Mouse (Mus musculus) MEL (cell line): ENCODE data around the gene Tmub2. TPM values are rescaled to one million over a fixed set of nuclear protein-coding genes. Genes with fewer than 3 reads are reported as not detected.

Source experiments
- DNase-seq: peaks from one replicate; pipeline ENCODE4 v3.0.0; 2011; ENCODE audit warnings: low read depth, low spot score
- H3K27ac ChIP-seq: 2 replicates; pipeline ENCODE4 v1.5.1; 2012; ENCODE audit warnings: low read depth, mild to moderate bottlenecking, control low read depth, low read length, moderate library complexity; ENCODE audit not compliant: control insufficient read depth
- H3K27me3 ChIP-seq, 2 experiments: fragments of 150-350 bp in 1 of 2; sonication (generic) in 1 of 2; 2 replicates each; pipeline ENCODE4 v1.6.1; 2012; ENCODE audit warnings: low read length in 2 of 2, mild to moderate bottlenecking in 2 of 2, improper control_type of control experiment in 1 of 2, moderate library complexity in 1 of 2; ENCODE audit not compliant: insufficient read depth in 2 of 2, control insufficient read depth in 1 of 2
- H3K36me3 ChIP-seq, 2 experiments: 2 replicates each; pipeline ENCODE4 v1.6.1; 2012 to 2014; ENCODE audit warnings: low read length in 2 of 2, improper control_type of control experiment in 1 of 2, inconsistent platforms in 1 of 2, mild to moderate bottlenecking in 1 of 2; ENCODE audit not compliant: insufficient read depth in 2 of 2, control insufficient read depth in 1 of 2
- H3K4me1 ChIP-seq, 2 experiments: fragments of 150-350 bp in 1 of 2; sonication (generic) in 1 of 2; 2 replicates each; pipeline ENCODE4 v1.6.1; 2012; ENCODE audit warnings: low read length in 2 of 2, improper control_type of control experiment in 1 of 2, mild to moderate bottlenecking in 1 of 2; ENCODE audit not compliant: insufficient read depth in 2 of 2, control insufficient read depth in 1 of 2
- H3K4me3 ChIP-seq, 2 experiments: fragments of 150-350 bp in 1 of 2; sonication (generic) in 1 of 2; 2 replicates each; pipeline ENCODE4 v1.5.1; 2012; ENCODE audit warnings: low read depth in 2 of 2, low read length in 2 of 2, mild to moderate bottlenecking in 2 of 2, moderate library complexity in 2 of 2, control low read depth in 1 of 2, improper control_type of control experiment in 1 of 2; ENCODE audit not compliant: control insufficient read depth in 1 of 2, insufficient read depth in 1 of 2
- H3K79me2 ChIP-seq: 2 replicates; pipeline ENCODE4 v1.6.1; 2012; ENCODE audit warnings: mild to moderate bottlenecking, low read length, moderate library complexity; ENCODE audit not compliant: control insufficient read depth, poor library complexity, insufficient read depth
- H3K9ac ChIP-seq: 2 replicates; pipeline ENCODE4 v1.6.1; 2012; ENCODE audit warnings: low read depth, mild to moderate bottlenecking, control low read depth, low read length, moderate library complexity; ENCODE audit not compliant: control insufficient read depth, poor library complexity, severe bottlenecking
- H3K9me3 ChIP-seq: fragments of 150-350 bp; sonication (generic); replicated peaks from 2 replicates; pipeline ENCODE4 v1.6.1; 2012; ENCODE audit warnings: mild to moderate bottlenecking, low read length, improper control_type of control experiment, moderate library complexity; ENCODE audit not compliant: insufficient read depth
- BHLHE40 ChIP-seq: IDR thresholded peaks from 2 replicates; pipeline ENCODE4 v1.6.1; 2012; ENCODE audit warnings: low read depth, mild to moderate bottlenecking, inconsistent platforms, low read length, improper control_type of control experiment, borderline replicate concordance
- CHD1 ChIP-seq: IDR thresholded peaks from 2 replicates; pipeline ENCODE4 v1.6.1; 2012; ENCODE audit warnings: low read depth, mild to moderate bottlenecking, inconsistent platforms, low read length, improper control_type of control experiment
- CHD2 ChIP-seq: IDR thresholded peaks from 2 replicates; pipeline ENCODE4 v1.6.1; 2011; ENCODE audit warnings: low read length, improper control_type of control experiment
- CTCF ChIP-seq, 3 experiments: IDR thresholded peaks in 2 of 3; conservative IDR thresholded peaks in 1 of 3; 2 replicates each; pipeline ENCODE4 v1.5.1; 2011 to 2012; ENCODE audit warnings: low read length in 3 of 3, low read depth in 2 of 3, mild to moderate bottlenecking in 2 of 3, improper control_type of control experiment in 1 of 3, inconsistent platforms in 1 of 3, mixed read lengths in 1 of 3, moderate library complexity in 1 of 3; ENCODE audit not compliant: control insufficient read depth in 1 of 3, insufficient read depth in 1 of 3, poor library complexity in 1 of 3, severe bottlenecking in 1 of 3
- GABPA ChIP-seq: IDR thresholded peaks from 2 replicates; pipeline ENCODE4 v1.6.1; 2012; ENCODE audit warnings: low read depth, mild to moderate bottlenecking, inconsistent platforms, low read length, improper control_type of control experiment, moderate library complexity
- HCFC1 ChIP-seq: IDR thresholded peaks from 2 replicates; pipeline ENCODE4 v1.6.1; 2012; ENCODE audit warnings: low read depth, mild to moderate bottlenecking, inconsistent platforms, low read length, improper control_type of control experiment, moderate library complexity
- KAT2A ChIP-seq: conservative IDR thresholded peaks from 2 replicates; pipeline ENCODE4 v1.6.1; 2012; ENCODE audit warnings: low read depth, low read length, improper control_type of control experiment, inconsistent platforms
- MAZ ChIP-seq: IDR thresholded peaks from 2 replicates; pipeline ENCODE4 v1.6.1; 2012; ENCODE audit warnings: low read depth, mild to moderate bottlenecking, inconsistent platforms, low read length, improper control_type of control experiment
- MXI1 ChIP-seq: IDR thresholded peaks from 2 replicates; pipeline ENCODE4 v1.6.1; 2011; ENCODE audit warnings: mild to moderate bottlenecking, low read depth, low read length, improper control_type of control experiment
- NELFE ChIP-seq: IDR thresholded peaks from 2 replicates; pipeline ENCODE4 v1.6.1; 2011; ENCODE audit warnings: low read depth, low read length, improper control_type of control experiment
- NRF1 ChIP-seq: IDR thresholded peaks from 2 replicates; pipeline ENCODE4 v1.6.1; 2014; ENCODE audit warnings: low read depth, mild to moderate bottlenecking, inconsistent platforms, low read length, improper control_type of control experiment, moderate library complexity; ENCODE audit not compliant: poor library complexity, insufficient read depth, severe bottlenecking
- POLR2AphosphoS2 ChIP-seq: IDR thresholded peaks from 2 replicates; pipeline ENCODE4 v1.6.1; 2011; ENCODE audit warnings: low read length, improper control_type of control experiment
- POLR2AphosphoS5 ChIP-seq: IDR thresholded peaks from 2 replicates; pipeline ENCODE4 v1.6.1; 2012; ENCODE audit warnings: low read depth, borderline replicate concordance, mild to moderate bottlenecking, inconsistent platforms, low read length, moderate library complexity, mixed read lengths
- RAD21 ChIP-seq: IDR thresholded peaks from 2 replicates; pipeline ENCODE4 v1.6.1; 2011; ENCODE audit warnings: mild to moderate bottlenecking, low read depth, low read length, improper control_type of control experiment
- RCOR1 ChIP-seq: IDR thresholded peaks from 2 replicates; pipeline ENCODE4 v1.6.1; 2012; ENCODE audit warnings: low read depth, mild to moderate bottlenecking, inconsistent platforms, low read length, improper control_type of control experiment
- SIN3A ChIP-seq: IDR thresholded peaks from 2 replicates; pipeline ENCODE4 v1.6.1; 2012; ENCODE audit warnings: low read length, improper control_type of control experiment, inconsistent platforms
- SMC3 ChIP-seq: IDR thresholded peaks from 2 replicates; pipeline ENCODE4 v1.6.1; 2011; ENCODE audit warnings: low read depth, low read length, improper control_type of control experiment
- USF1 ChIP-seq: IDR thresholded peaks from 2 replicates; pipeline ENCODE4 v1.6.1; 2014; ENCODE audit warnings: low read depth, mild to moderate bottlenecking, inconsistent platforms, low read length, improper control_type of control experiment, moderate library complexity
- ZKSCAN1 ChIP-seq: IDR thresholded peaks from 2 replicates; pipeline ENCODE4 v1.6.1; 2012; ENCODE audit warnings: low read depth, mild to moderate bottlenecking, inconsistent platforms, low read length, improper control_type of control experiment, moderate library complexity
- polyA plus RNA-seq, 2 experiments: library from polyadenylated mRNA; stranded (reverse) in 1 of 2; unstranded in 1 of 2; fragments of >175 nt in 1 of 2; fragments of >200 nt in 1 of 2; gene quantifications; 2 replicates each; pipeline versions ENCODE4 v1.2.1 to v1.2.4; 2012; ENCODE audit warnings: low replicate concordance in 2 of 2, low read depth in 1 of 2; ENCODE audit not compliant: insufficient read length in 2 of 2, insufficient read depth in 1 of 2, missing spikeins in 1 of 2
- total RNA-seq: library from RNA; depleted of rRNA; stranded (reverse); fragments of 300-350 nt; gene quantifications from 2 replicates; pipeline ENCODE4 v1.2.3, GENCODE M21; 2012

Tmub2 gene
- total and polyA plus RNA-seq, 3 experiments = 29.3 to 40.5 TPM; not detected in 1

GRCm38 (mm10) chr11:102304141-102304540 is 19.4 kb downstream of the Tmub2 start:
- TF ChIP-seq MAZ = no peak
- no peak for TF ChIP-seq NELFE
- TF ChIP-seq SIN3A = no peak
- TF ChIP-seq USF1 = no peak
- TF ChIP-seq BHLHE40 = no peak
- no peak for TF ChIP-seq POLR2AphosphoS5
- no peak for TF ChIP-seq POLR2AphosphoS2
- no peak for TF ChIP-seq RCOR1
- TF ChIP-seq, all 39 proteins: peak for 0
- peaks cover 2 to 4% of the 10 kb centered on the region in 2 experiments; a peak in 2 of 4 replicates for H3K4me1 ChIP-seq
- H3K27me3 ChIP-seq = no peaks in the 10 kb centered on the region
- DNase-seq = no peak
- H3K36me3 ChIP-seq = peaks cover 0 to 6% of the 10 kb centered on the region in 2 experiments; a peak in 3 of 4 replicates
- no peaks in the 10 kb centered on the region for H3K9me3 ChIP-seq
- H3K4me3 ChIP-seq = no peak overlapping the region
- no peak overlapping the region for H3K27ac ChIP-seq
- no peaks in the 10 kb centered on the region for H3K79me2 ChIP-seq
- H3K9ac ChIP-seq = no peak overlapping the region

- H3K4me1 ChIP-seq = peaks cover 0 to 7% of the 10 kb centered on the region in 2 experiments; a peak in 2 of 4 replicates
- no peaks in the 10 kb centered on the region for H3K9me3 ChIP-seq
- DNase-seq = no peak
- no peak overlapping the region for H3K4me3 ChIP-seq
- no peak for TF ChIP-seq SMC3
- no peak for TF ChIP-seq POLR2AphosphoS2
- TF ChIP-seq ZKSCAN1 = no peak
- no peak for TF ChIP-seq CHD2
- TF ChIP-seq CTCF (IDR thresholded peaks at IDR 0.05 in 2 of 3, conservative IDR thresholded peaks at IDR 0.05 in 1 of 3; ENCODE audit: control insufficient read depth in 1 of 3, insufficient read depth in 1 of 3, low read depth in 2 of 3, low read length in 3 of 3, poor library complexity in 1 of 3, severe bottlenecking in 1 of 3) = no peak; a peak in 1 of 6 replicates
- TF ChIP-seq MXI1 = no peak
- TF ChIP-seq HCFC1 = no peak
- TF ChIP-seq RAD21 = no peak
- no peak for TF ChIP-seq CHD1
- TF ChIP-seq GABPA = no peak
- no peak for TF ChIP-seq NRF1
- TF ChIP-seq MAZ = no peak
- no peak for TF ChIP-seq KAT2A
- H3K27ac ChIP-seq = no peak overlapping the region
- peaks cover 0 to 5% of the 10 kb centered on the region in 2 experiments; a peak in 2 of 4 replicates for H3K36me3 ChIP-seq
- H3K27me3 ChIP-seq = no peaks in the 10 kb centered on the region
- H3K9ac ChIP-seq = no peak overlapping the region
- H3K79me2 ChIP-seq = no peaks in the 10 kb centered on the region
Measured at GRCm38 (mm10) chr11:102305359-102305758, 20.6 kb downstream of the Tmub2 start.
